Mouse (Mus musculus): ENCODE data around the gene Sirt7.

DNA sequence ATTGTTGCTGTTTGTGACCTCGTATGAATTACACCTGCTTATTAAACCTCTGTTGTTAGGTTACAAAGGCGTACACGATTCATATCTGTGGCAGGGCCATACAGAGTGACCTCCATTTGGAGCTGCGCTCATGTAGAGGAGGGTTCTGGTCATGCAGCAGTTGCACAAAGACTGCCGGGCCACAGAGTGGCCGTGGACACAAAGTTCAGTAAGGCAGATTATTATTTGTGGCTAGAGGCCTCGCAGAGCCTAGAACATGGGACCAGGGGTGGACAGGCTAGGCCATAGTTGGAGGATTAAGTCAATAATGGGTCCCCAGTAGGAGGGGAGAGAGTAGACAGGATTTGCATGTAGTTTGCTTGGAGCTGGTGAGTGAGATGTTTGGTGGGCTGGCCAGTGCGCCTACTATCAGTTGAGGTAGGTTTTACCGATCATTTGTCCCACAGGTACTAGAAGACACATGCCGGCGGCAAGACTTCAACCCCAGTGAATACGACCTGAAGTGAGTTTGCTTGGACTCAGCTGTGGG lies 48.6 kb upstream of the Sirt7 start:
- no peak for TF ChIP-seq POLR2A (IDR thresholded peaks at IDR 0.05; ENCODE audit: insufficient read depth, low read depth, low read length)
- no peak for TF ChIP-seq CTCF (IDR thresholded peaks at IDR 0.05; ENCODE audit: insufficient read depth, low read depth, low read length)
